Mouse (Mus musculus): ENCODE results near the gene Kif26b. TPM values are rescaled to one million over a fixed set of nuclear protein-coding genes. Genes with fewer than 3 reads are reported as not detected.

Gene Kif26b
- polyA plus RNA-seq, 1 experiment from 2014 or later, result 2.9 TPM

DNA sequence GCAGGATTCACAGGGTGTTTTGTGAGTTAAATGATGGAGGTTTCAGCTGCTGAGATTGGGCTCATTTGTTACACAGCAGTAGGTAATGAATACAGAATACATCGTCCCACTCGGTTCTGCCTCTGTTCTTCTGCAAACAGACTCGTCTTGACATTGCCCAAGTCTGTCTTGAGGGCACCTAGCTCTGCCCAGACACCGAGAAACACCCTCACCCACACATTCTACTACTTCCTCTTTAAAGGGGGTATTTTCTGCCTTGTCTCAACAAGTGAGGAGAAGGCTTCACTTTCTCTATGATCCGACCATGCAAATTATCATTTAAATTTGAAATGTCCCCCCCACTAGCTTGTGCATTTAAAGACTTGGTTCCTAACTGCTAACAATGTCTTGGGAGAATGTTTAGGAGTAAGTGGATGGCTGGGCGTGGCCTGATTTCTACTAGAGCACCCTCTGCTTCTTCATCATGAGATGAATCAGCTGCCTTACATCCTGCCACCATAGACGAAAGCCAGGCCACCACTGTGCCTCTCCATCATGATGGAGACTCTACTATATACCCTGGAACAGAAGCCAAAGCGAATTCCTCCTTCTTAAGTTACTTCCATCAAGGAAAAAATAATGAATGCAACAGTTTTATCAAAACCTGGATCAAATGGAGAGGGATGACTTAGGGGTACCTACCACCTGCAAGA, 395.7 kb downstream of the Kif26b start:
- Histone ChIP-seq H3K4me3 (no peak overlapping the region), H3K4me2 (no peak overlapping the region), H3K9me3 (replicated peaks) (no peaks in the 10 kb centered on the region), H3K36me3 (ENCODE audit: poor library complexity, severe bottlenecking) (no peaks in the 10 kb centered on the region), H3K9ac (no peak overlapping the region), H3K27me3 (no peaks in the 10 kb centered on the region), H3K4me1 (no peaks in the 10 kb centered on the region), H3K27ac (no peak overlapping the region)
- 83% methylated on average over 8 of the region's 8 CpGs for WGBS
- ATAC-seq, result no peak

DNA sequence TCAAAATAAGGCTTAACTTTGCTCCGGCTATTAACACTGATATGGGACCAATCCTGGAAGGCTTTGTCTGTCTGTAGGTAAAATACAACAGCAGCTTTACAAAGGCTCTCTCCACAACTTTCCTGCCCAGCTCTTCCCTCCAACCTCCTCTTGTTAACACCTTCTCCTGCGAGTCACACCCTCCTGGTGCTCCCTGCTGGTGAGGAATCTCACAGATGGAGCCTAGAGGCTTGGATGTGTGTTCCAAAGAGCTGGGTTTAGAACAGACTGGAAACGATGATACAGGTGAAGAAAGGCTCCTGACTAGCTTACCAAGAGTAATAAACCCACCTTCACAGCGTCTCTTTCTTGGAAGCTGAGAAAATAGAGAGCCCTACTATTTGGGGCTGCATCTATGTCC, 400.6 kb downstream of the Kif26b start:
- no peaks in the 10 kb centered on the region for H3K27me3 ChIP-seq
- H3K4me1 ChIP-seq, result no peaks in the 10 kb centered on the region
- no peak for ATAC-seq
- H3K9me3 ChIP-seq (replicated peaks), result no peaks in the 10 kb centered on the region
- no peak overlapping the region for H3K9ac ChIP-seq
- H3K4me2 ChIP-seq, result no peak overlapping the region
- peaks cover 9% of the 10 kb centered on the region; the same call in 1 of the 2 replicates for H3K36me3 ChIP-seq (ENCODE audit: poor library complexity, severe bottlenecking)
- no peak overlapping the region for H3K27ac ChIP-seq
- H3K4me3 ChIP-seq, result no peak overlapping the region
- 75% methylated on average over 4 of the region's 4 CpGs for WGBS

DNA sequence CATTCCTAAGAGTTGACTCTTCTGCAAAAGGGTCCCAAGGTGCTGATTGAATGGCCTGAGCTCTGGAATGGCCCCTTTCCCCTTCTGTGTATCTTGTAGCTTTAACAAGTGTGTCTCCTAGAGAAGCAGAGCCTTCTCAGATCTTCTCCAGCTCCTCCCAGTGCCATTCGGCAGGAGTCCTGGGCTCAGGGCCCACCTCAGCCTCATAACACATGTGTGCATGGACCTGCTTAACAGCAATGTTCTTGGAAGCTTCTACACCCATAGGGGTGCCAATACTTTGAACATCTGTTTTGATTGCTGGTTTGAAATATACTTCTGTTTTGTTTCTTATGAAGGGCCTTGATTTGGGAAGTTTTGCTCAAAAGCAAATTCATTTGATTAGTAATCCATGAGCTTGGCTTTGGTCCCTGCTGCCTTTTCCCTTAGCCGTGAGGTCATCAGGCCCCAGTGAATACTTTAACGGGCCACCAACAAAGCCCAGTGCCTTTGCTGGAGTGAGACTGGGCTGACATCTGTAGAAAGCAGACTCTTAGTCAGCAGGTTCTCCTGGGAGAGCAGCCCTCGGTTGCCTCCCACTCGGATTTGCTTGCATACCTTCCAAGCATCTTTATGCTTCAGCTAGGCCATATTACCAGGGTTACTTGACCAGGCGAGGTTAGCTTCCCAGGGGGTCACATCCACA, 405.2 kb downstream of the Kif26b start:
- WGBS, result 75% methylated on average over 6 of the region's 6 CpGs
- Histone ChIP-seq H3K36me3 (ENCODE audit: poor library complexity, severe bottlenecking) (peaks cover 9% of the 10 kb centered on the region; the same call in 1 of the 2 replicates), H3K4me1 (peaks cover 6% of the 10 kb centered on the region; the same call in 1 of the 2 replicates), H3K9ac (no peak overlapping the region), H3K4me3 (no peak overlapping the region), H3K9me3 (replicated peaks) (no peaks in the 10 kb centered on the region), H3K27ac (no peak overlapping the region), H3K27me3 (no peaks in the 10 kb centered on the region), H3K4me2 (no peak overlapping the region)
- ATAC-seq, result no peak

DNA sequence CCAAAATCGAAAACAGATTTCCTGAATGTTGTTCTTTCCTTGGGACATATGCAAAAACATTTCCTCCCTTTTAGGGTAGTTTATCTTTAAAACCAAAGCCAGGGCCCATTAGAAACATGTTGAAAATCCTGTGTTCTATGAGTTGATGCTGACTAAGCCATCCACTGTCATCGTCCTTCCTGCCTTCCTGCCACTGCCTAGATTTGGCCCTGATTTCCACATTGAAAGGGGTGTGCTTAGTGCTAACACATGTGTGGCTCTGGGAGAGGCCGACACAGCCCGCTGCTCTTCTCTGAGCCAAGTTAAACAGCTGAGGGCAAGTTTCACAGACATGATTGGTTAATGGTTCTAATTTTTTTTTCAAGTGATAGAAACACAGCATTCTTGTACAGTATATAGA, 407.5 kb downstream of the Kif26b start:
- H3K27me3 ChIP-seq, result no peaks in the 10 kb centered on the region
- no peak overlapping the region for H3K4me2 ChIP-seq
- no peak overlapping the region for H3K9ac ChIP-seq
- no peak for ATAC-seq
- H3K27ac ChIP-seq, result no peak overlapping the region
- peaks cover 9% of the 10 kb centered on the region; the same call in 1 of the 2 replicates for H3K36me3 ChIP-seq (ENCODE audit: poor library complexity, severe bottlenecking)
- WGBS, result 82% methylated on average over 4 of the region's 4 CpGs
- H3K4me3 ChIP-seq, result no peak overlapping the region
- no peaks in the 10 kb centered on the region for H3K9me3 ChIP-seq (replicated peaks)
- peaks cover 6% of the 10 kb centered on the region; the same call in 1 of the 2 replicates for H3K4me1 ChIP-seq

DNA sequence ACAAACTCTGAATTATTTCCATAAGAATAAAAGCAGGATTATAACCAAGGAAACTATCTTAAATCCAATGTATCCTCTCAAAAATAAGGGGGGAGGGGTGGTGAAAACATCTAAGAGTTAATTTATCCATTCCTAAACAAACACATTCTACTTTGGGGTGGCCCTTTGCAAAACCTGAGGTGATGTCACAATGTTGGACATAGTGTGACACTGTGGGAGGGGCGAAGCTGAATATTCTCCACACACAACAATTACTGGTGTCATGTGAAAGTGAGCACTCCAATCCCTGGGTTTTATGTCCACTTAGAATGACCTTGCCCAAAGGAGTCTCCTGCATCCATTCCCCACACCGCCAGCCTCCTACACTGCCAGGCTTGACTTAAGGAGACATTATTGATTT, 408.1 kb downstream of the Kif26b start:
- Histone ChIP-seq H3K27me3 (no peaks in the 10 kb centered on the region), H3K9ac (no peak overlapping the region), H3K9me3 (replicated peaks) (no peaks in the 10 kb centered on the region), H3K4me3 (no peak overlapping the region), H3K4me2 (no peak overlapping the region), H3K27ac (no peak overlapping the region), H3K36me3 (ENCODE audit: poor library complexity, severe bottlenecking) (peaks cover 6% of the 10 kb centered on the region; the same call in 1 of the 2 replicates), H3K4me1 (peaks cover 6% of the 10 kb centered on the region; the same call in 1 of the 2 replicates)
- 89% methylated on average over 2 of the region's 2 CpGs for WGBS
- no peak for ATAC-seq

DNA sequence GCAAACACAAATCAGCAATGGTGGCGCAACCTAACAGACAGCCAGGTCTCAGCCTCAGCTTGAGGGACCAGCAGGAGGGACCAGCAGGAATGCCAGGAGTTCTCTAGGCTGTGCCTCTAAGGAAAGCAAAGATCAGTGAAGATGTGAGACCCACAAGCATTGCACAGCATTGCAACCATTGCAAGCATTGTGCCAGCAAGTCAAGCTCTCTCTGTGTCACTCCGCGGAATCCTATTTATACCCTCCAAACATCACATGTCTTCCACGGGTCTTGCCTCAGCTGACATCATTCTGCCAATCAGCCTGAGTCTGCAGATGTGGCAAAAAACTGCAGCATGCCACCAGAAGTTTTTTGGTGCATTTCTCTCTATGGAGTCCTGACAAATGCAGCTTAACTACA, 411.4 kb downstream of the Kif26b start:
- H3K4me1 ChIP-seq, result peaks cover 15% of the 10 kb centered on the region; the same call in 1 of the 2 replicates
- 82% methylated on average over 4 of the region's 4 CpGs for WGBS
- no peak overlapping the region for H3K4me2 ChIP-seq
- no peaks in the 10 kb centered on the region for H3K9me3 ChIP-seq (replicated peaks)
- no peak overlapping the region for H3K4me3 ChIP-seq
- H3K27ac ChIP-seq, result no peak overlapping the region
- H3K27me3 ChIP-seq, result no peaks in the 10 kb centered on the region
- H3K9ac ChIP-seq, result no peak overlapping the region
- ATAC-seq, result no peak
- H3K36me3 ChIP-seq (ENCODE audit: poor library complexity, severe bottlenecking), result no peaks in the 10 kb centered on the region

DNA sequence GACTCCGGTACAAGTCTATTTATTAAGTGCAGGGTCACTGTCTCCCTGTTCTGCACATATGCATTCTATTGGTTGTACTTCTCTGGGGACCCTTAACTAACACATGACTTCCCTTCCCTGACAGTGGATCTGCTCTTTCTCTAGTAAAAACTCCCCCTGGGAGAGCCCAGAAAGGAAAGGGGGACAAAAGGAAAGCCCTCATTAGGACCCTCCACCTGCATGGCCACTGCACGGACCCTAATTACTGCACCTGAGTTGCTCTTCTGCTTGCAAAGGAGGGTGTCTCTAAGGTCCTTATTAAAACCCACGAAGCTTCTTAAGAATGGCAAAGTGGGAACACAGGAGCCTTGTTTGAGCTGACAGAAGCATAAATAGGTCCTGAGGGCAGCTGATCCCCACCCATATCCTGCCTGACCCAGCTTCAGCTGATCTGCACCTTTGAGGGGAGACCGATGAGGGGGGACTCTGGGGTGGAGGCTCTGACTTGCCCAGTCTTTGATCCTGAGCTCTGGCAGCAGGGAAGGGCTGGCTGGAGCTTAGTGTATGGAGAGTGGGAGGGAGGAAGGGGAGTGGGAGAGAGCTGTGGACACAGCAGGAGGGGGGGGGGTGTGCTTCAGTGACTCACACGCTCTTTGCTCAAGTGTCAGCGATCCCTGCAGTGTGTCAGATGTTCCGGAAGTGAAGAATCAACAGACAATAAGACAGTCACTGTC, 413.5 kb downstream of the Kif26b start:
- Histone ChIP-seq H3K9me3 (replicated peaks) (no peaks in the 10 kb centered on the region), H3K4me1 (peaks cover 14% of the 10 kb centered on the region; the same call in 1 of the 2 replicates), H3K27ac (no peak overlapping the region), H3K9ac (no peak overlapping the region), H3K27me3 (no peaks in the 10 kb centered on the region), H3K36me3 (ENCODE audit: poor library complexity, severe bottlenecking) (no peaks in the 10 kb centered on the region), H3K4me2 (no peak overlapping the region), H3K4me3 (no peak overlapping the region)
- WGBS, result 34% methylated on average over 7 of the region's 7 CpGs
- ATAC-seq, result peak; percentile 36; the same call in 1 of the 2 replicates

DNA sequence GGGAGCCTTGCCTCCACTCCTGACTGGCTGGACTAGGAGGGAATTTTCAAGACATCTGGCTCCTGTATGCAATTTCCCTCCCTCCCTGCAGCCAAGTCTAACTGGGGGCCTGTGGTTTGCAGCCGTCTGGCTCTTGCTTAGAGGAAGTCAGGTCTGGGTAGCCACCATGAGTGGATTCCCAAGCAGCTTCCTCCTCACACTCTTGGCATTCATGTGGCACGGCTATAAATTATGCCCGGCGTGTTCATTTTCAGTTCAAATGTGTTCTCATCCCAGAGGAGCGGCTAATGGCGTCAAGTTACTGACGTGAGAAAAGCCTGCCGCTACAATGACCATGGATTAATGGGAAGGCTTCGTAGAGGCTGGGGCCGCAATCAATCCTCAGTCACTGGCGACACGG, 424.0 kb downstream of the Kif26b start:
- H3K36me3 ChIP-seq (ENCODE audit: poor library complexity, severe bottlenecking), result no peaks in the 10 kb centered on the region
- no peak for ATAC-seq
- H3K9ac ChIP-seq, result no peak overlapping the region
- no peak overlapping the region for H3K4me2 ChIP-seq
- no peaks in the 10 kb centered on the region for H3K27me3 ChIP-seq
- no peak overlapping the region for H3K27ac ChIP-seq
- peaks cover 2% of the 10 kb centered on the region; the same call in 1 of the 2 replicates for H3K9me3 ChIP-seq (replicated peaks)
- WGBS, result 82% methylated on average over 12 of the region's 12 CpGs
- no peaks in the 10 kb centered on the region for H3K4me1 ChIP-seq
- H3K4me3 ChIP-seq, result no peak overlapping the region

DNA sequence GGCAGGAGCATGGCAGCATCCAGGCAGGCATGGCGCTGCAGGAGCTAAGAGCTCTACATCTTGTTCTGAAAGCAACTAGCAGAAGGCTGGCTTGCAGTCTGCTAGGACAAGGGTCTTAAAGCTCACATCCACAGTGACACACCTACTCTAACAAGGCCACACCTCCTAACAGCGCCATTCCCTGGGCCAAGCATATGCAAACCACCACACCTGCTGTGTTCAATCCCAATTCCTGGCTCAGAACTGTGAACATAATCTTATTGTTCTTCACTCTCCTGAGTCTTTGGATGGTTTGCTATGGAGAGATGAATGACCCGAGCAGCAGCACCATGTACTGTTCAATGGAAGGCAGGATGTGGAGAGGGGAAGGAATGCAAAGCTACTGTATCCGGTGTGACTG, 429.7 kb downstream of the Kif26b start:
- H3K4me1 ChIP-seq, result 0 out of 2 replicates have a peak, but pooled peaks cover 5% of the 10 kb centered on the region
- no peak overlapping the region for H3K4me2 ChIP-seq
- 82% methylated on average over 4 of the region's 4 CpGs for WGBS
- H3K4me3 ChIP-seq, result no peak overlapping the region
- peaks cover 8% of the 10 kb centered on the region; the same call in 1 of the 2 replicates for H3K27me3 ChIP-seq
- no peak for ATAC-seq
- H3K9me3 ChIP-seq (replicated peaks), result no peaks in the 10 kb centered on the region
- no peak overlapping the region for H3K9ac ChIP-seq
- no peak overlapping the region for H3K27ac ChIP-seq
- no peaks in the 10 kb centered on the region for H3K36me3 ChIP-seq (ENCODE audit: poor library complexity, severe bottlenecking)

DNA sequence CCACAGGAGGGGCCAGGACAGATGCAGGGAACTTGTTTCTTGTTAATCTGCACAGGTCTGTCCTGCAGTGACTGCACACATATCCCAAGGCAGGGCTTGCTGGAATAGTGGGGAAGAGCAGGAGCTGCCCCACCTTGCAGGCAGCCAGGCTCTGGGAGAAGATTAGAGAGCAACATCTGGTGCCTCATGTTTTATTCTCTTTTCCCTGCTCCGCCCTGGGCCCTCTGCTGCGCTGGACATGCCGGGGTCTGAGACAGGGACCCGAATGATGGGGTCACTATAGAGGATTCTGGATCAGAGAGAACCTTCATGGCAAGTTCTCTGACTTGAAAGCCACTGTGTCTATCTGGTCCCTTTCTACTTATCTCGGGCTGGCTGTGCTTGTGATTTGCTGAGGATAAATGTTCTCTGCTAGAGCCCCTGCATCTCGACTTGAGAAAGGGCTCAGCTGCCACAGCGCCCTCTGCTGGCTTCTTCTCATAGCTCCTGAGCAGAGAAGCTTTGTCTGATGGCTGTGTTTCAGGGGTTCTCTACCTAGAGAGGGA, 431.2 kb downstream of the Kif26b start:
- no peak overlapping the region for H3K27ac ChIP-seq
- 46% methylated on average over 7 of the region's 7 CpGs for WGBS
- ATAC-seq, result peak; percentile 63

DNA sequence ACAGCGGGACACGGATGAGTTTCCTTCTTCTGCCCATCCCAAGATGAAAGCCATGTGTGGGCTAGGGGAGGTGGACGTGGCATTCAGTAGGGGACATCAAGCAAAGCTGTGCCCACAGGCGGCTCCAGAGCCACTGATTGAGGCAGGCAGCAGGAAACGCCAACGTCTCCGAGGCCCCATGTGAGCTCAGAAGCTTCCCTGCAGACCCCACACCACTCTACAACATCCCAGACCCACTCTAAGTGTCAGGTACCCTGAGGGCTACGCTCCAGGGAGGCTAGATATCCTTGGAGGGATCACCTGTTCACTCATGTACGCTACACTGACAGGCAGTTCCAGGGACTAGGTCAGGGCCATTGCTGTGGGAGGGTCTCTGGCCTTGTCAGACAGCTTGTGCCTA, 432.7 kb downstream of the Kif26b start:
- 0 out of 2 replicates have a peak, but pooled peaks cover 5% of the 10 kb centered on the region for H3K4me1 ChIP-seq
- no peak overlapping the region for H3K4me3 ChIP-seq
- 84% methylated on average over 9 of the region's 9 CpGs for WGBS
- no peak for ATAC-seq
- H3K4me2 ChIP-seq, result no peak overlapping the region
- H3K27me3 ChIP-seq, result peaks cover 8% of the 10 kb centered on the region; the same call in 1 of the 2 replicates
- H3K9ac ChIP-seq, result no peak overlapping the region
- H3K36me3 ChIP-seq (ENCODE audit: poor library complexity, severe bottlenecking), result no peaks in the 10 kb centered on the region
- no peaks in the 10 kb centered on the region for H3K9me3 ChIP-seq (replicated peaks)
- no peak overlapping the region for H3K27ac ChIP-seq

More for the DNA sequence above, 431.2 kb downstream of the Kif26b start:
- peaks cover 8% of the 10 kb centered on the region; the same call in 1 of the 2 replicates for H3K27me3 ChIP-seq
- H3K9ac ChIP-seq, result no peak overlapping the region
- no peaks in the 10 kb centered on the region for H3K36me3 ChIP-seq (ENCODE audit: poor library complexity, severe bottlenecking)
- H3K4me2 ChIP-seq, result no peak overlapping the region
- 0 out of 2 replicates have a peak, but pooled peaks cover 5% of the 10 kb centered on the region for H3K4me1 ChIP-seq
- H3K9me3 ChIP-seq (replicated peaks), result no peaks in the 10 kb centered on the region
- no peak overlapping the region for H3K4me3 ChIP-seq

DNA sequence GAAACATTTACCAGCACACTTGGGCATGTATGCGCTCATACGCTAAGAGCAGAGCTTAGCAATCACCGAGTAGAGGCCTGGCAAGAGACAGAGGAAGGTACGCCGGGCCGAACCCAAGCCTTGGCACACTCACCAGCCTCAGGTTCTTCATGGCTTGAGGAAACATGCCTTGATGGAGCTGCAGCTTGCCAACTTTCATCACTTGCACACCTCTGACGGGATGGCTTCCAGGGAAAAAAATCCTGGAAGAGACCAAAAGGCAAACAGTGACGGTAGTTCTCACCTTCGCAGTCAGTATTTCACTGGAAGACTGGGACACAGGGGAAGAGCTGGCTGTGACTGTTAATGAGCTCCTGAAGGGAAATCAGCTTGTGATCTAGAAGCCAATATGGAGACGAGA, 443.1 kb downstream of the Kif26b start:
- no peaks in the 10 kb centered on the region for H3K4me1 ChIP-seq
- H3K27ac ChIP-seq, result no peak overlapping the region
- no peaks in the 10 kb centered on the region for H3K36me3 ChIP-seq (ENCODE audit: poor library complexity, severe bottlenecking)
- H3K27me3 ChIP-seq, result no peaks in the 10 kb centered on the region
- no peak overlapping the region for H3K9ac ChIP-seq
- H3K4me2 ChIP-seq, result no peak overlapping the region
- ATAC-seq, result no peak
- H3K9me3 ChIP-seq (replicated peaks), result no peaks in the 10 kb centered on the region
- H3K4me3 ChIP-seq, result no peak overlapping the region
- WGBS, result 94% methylated on average over 10 of the region's 10 CpGs
